ENCODE assay signal across 25 mouse cellular contexts in genomic region chr2:149844575-149844974, GRCm38 (mm10). TPM values are rescaled to one million over a fixed set of nuclear protein-coding genes. Genes with fewer than 3 reads are reported as not detected.
DNase-seq lines count a peak whose midpoint lies in the region; TF ChIP-seq lines count a peak whose summit lies in the region.
"Had no signal": no experiment of that assay in that cellular context is flagged by ENCODE, and none has a peak within 500 bp of the region (broad histone marks: within the 10 kb centered on the region; RNA-seq: fewer than 3 reads in every experiment).

No protein-coding gene starts in this region.

- no peak overlapping the region for H3K27ac ChIP-seq in cerebellum, adult 2 months (ENCODE audit: insufficient read depth, low read length)
- no peak overlapping the region for H3K27ac ChIP-seq in midbrain, embryonic 10.5 days (replicated peaks)
- H3K27ac ChIP-seq: embryonic facial prominence, embryonic 10.5 days; forebrain, embryonic 15.5 days; kidney, embryonic 15.5 days; layer of hippocampus, adult 2 months; stomach, embryonic 15.5 days had no signal

- peaks cover 3% of the 10 kb centered on the region; the same call in 1 of the 2 replicates for H3K4me1 ChIP-seq in cerebellum, adult 2 months (ENCODE audit: control insufficient read depth, insufficient read depth, low read length)
- no peaks in the 10 kb centered on the region for H3K4me1 ChIP-seq in midbrain, embryonic 10.5 days
- H3K4me1 ChIP-seq: embryonic facial prominence, embryonic 10.5 days; forebrain, embryonic 15.5 days; heart, embryonic 12.5 days; kidney, embryonic 15.5 days; stomach, embryonic 15.5 days had no signal

- WGBS in cerebellum, adult 2 months: 70% methylated on average over 2 of the region's 2 CpGs
- WGBS in midbrain, embryonic 10.5 days: 83% methylated on average over 2 of the region's 2 CpGs

- TF ChIP-seq CTCF in cerebellum, adult 2 months (IDR thresholded peaks at IDR 0.05; ENCODE audit: borderline replicate concordance, insufficient read depth, low read depth, low read length): no peak

- no peaks in the 10 kb centered on the region for H3K36me3 ChIP-seq in midbrain, embryonic 10.5 days
- H3K36me3 ChIP-seq: embryonic facial prominence, embryonic 10.5 days; forebrain, embryonic 15.5 days; heart, embryonic 12.5 days; kidney, embryonic 15.5 days; stomach, embryonic 15.5 days had no signal

- H3K27me3 ChIP-seq in cerebellum, adult 2 months (ENCODE audit: control insufficient read depth, insufficient read depth, low read length): no peaks in the 10 kb centered on the region
- no peaks in the 10 kb centered on the region for H3K27me3 ChIP-seq in midbrain, embryonic 10.5 days (ENCODE audit: low read depth, poor library complexity, severe bottlenecking)
- H3K27me3 ChIP-seq: forebrain, embryonic 15.5 days; heart, embryonic 12.5 days; kidney, embryonic 15.5 days; stomach, embryonic 15.5 days had no signal

- H3K4me3 ChIP-seq in cerebellum, adult 2 months (replicated peaks; ENCODE audit: insufficient read depth, low read depth, low read length): no peak overlapping the region
- H3K4me3 ChIP-seq in midbrain, embryonic 10.5 days: no peak overlapping the region
- H3K4me3 ChIP-seq: embryonic facial prominence, embryonic 10.5 days; erythroblast, embryonic 14.5 days; forebrain, embryonic 15.5 days; heart, embryonic 12.5 days; kidney, embryonic 15.5 days; layer of hippocampus, adult 2 months; stomach, embryonic 15.5 days had no signal

- DNase-seq in heart, adult 11 months: peak; percentile 58
- no peak for DNase-seq in heart, postnatal 4 days
- DNase-seq in right cerebral cortex, adult 2 months (ENCODE audit: low spot score in 2 of 2): peak; percentile 47 to 49
- no peak for DNase-seq in right cerebral cortex, postnatal 4 days
- peak; percentile 55 for DNase-seq in lung, postnatal 10 days
- no peak for DNase-seq in cerebellum, adult 2 months
- no peak for DNase-seq in retina, postnatal 1 day
- no peak for DNase-seq in midbrain, embryonic 10.5 days (ENCODE audit: low spot score)
- DNase-seq: adrenal gland, adult 8-10 months; cerebellum, postnatal 14 days; gastrocnemius, postnatal 25 days; spleen, adult 18-20 months; thymus, postnatal 14 days had no signal

- TF ChIP-seq POLR2A in cerebellum, adult 2 months (IDR thresholded peaks at IDR 0.05; ENCODE audit: borderline replicate concordance, insufficient read depth, low read length): no peak

- no peaks in the 10 kb centered on the region for H3K9me3 ChIP-seq in midbrain, embryonic 10.5 days (replicated peaks)
- H3K9me3 ChIP-seq: embryonic facial prominence, embryonic 10.5 days; forebrain, embryonic 15.5 days; heart, embryonic 12.5 days; kidney, embryonic 15.5 days; stomach, embryonic 15.5 days had no signal

RNA-seq across cellular contexts. Expression of gene C530025M09Rik, which starts 13.6 kb away (rescaled TPM):
- not detected for total RNA-seq in heart, postnatal 4 days (2021)
- 0.18 and 0.41 TPM in 2 replicates for polyA plus RNA-seq in cerebellum, adult 2 months (2012; rRNA removed)
- polyA plus RNA-seq in midbrain, embryonic 10.5 days (2016; fragmentation: Nextera tagmentation; extraction: Ambion mirVana): 0.27 and 0.71 TPM in 2 replicates
- total RNA-seq: adrenal gland, adult 8-10 months; gastrocnemius, postnatal 25 days; hematopoietic stem cell, adult 5-6 weeks; liver, adult 2 months; megakaryocyte progenitor cell, adult 5-6 weeks had no signal
- polyA plus RNA-seq: embryonic facial prominence, embryonic 10.5 days; erythroblast, embryonic 14.5 days; inflammation-experienced regulatory T-cells, adult 6 months; liver, adult 2 months; neural tube, embryonic 11.5 days; stomach, embryonic 15.5 days had no signal

RNA-seq across cellular contexts. Expression of gene Syndig1, which starts 15.6 kb away (rescaled TPM):
- under 1 TPM; 0.54 to 0.55 TPM for total RNA-seq in heart, postnatal 4 days (2021)
- polyA plus RNA-seq in cerebellum, adult 2 months (2012; rRNA removed): 121 and 142 TPM in 2 replicates
- polyA plus RNA-seq in midbrain, embryonic 10.5 days (2016; fragmentation: Nextera tagmentation; extraction: Ambion mirVana): 3.0 and 4.6 TPM in 2 replicates
- total RNA-seq: gastrocnemius, postnatal 25 days; hematopoietic stem cell, adult 5-6 weeks; liver, adult 2 months; megakaryocyte progenitor cell, adult 5-6 weeks had no signal
- polyA plus RNA-seq: erythroblast, embryonic 14.5 days; liver, adult 2 months had no signal

Comparison
In these comparisons a context has a peak if more than half of its experiments do, and no peak if none do; other contexts are left out.
1. DNase-seq: peak in heart, adult 11 months (single experiment), right cerebral cortex, adult 2 months (2 of 2) and lung, postnatal 10 days (single experiment); none in heart, postnatal 4 days (single experiment), right cerebral cortex, postnatal 4 days (single experiment), cerebellum, adult 2 months (0 of 2), retina, postnatal 1 day (single experiment) and midbrain, embryonic 10.5 days (single experiment).
2. RNA of gene Syndig1, which starts 15.6 kb away (polyA plus RNA-seq): 121 to 142 TPM in cerebellum, adult 2 months; 3.0 to 4.6 TPM in midbrain, embryonic 10.5 days; every median in the first group is over 10 times any median in the second.